Mouse (Mus musculus): Measurements from ENCODE around the gene Ankrd24. TPM values are rescaled to one million over a fixed set of nuclear protein-coding genes. Genes with fewer than 3 reads are reported as not detected.

The Ankrd24 gene
- 11.5 and 12.6 TPM in 2 replicates for polyA plus RNA-seq (2015; fragmentation: Nextera tagmentation; extraction: Ambion mirVana)

DNA sequence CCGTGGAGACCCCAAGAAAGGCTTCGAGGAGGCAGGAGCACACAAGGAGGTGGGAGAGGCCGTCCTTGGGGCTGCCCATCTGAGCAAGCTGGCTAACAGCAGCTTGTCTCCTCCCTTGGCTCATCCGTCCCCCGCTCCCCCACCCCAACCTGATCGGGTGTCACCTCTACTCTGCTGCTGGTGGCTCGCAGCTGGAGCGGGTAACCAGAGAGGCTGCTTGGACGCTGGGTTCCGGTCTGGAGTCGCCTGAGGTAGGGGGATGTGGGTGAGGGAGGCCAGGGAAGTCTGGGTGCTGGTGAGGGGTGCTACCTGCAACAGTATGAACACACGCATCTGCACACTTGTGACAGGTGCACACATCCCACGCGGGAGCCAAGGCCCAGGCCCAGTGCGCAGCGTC, at the start of gene Ankrd24:
Gene Ankrd24 (plus strand): TSS at position 151 of the 400 bp plus-strand sequence.
- H3K27ac ChIP-seq (replicated peaks) = peak within 1 kb of the TSS; percentile 89
- peak within 1 kb of the TSS; percentile 65 for H3K9ac ChIP-seq (replicated peaks)
- peaks cover 16% of the 10 kb centered on the region for H3K36me3 ChIP-seq
- peaks cover 26% of the 10 kb centered on the region for H3K4me1 ChIP-seq
- WGBS = 88% methylated on average over 16 of the region's 16 CpGs
- H3K9me3 ChIP-seq = no peaks in the 10 kb centered on the region
- peak within 1 kb of the TSS; percentile 65 for H3K4me2 ChIP-seq (replicated peaks)
- no peaks in the 10 kb centered on the region; the same call in 1 of the 2 replicates for H3K27me3 ChIP-seq
- ATAC-seq (replicated peaks) = no peak
- peak within 1 kb of the TSS; percentile 63 for H3K4me3 ChIP-seq

DNA sequence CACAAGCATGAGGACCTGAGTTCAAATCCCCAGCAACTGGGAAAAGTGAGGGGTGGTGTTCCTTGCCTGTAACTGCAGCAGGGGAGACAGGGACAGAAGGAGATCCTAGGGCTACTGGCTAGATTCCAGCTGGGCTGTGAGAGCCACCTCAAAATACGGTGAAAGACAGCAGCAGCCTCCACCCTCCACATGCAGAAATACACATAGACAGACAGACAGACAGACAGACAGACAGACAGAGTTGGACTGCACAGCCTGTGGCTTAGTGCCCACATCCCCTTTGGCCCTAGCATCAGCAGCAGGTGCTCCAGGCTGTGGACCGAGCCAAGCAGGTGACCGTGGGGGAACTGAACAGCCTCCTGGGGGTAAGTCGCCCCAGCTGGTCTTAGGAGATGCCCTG, 48.4 kb upstream of the Ankrd24 start:
- no peaks in the 10 kb centered on the region for H3K9me3 ChIP-seq
- peaks cover 34% of the 10 kb centered on the region for H3K27me3 ChIP-seq
- 53% methylated on average over 4 of the region's 4 CpGs for WGBS
- no peak overlapping the region for H3K27ac ChIP-seq (replicated peaks)
- H3K4me3 ChIP-seq = no peak overlapping the region
- no peak for ATAC-seq (replicated peaks)
- H3K4me2 ChIP-seq (replicated peaks) = no peak overlapping the region
- no peaks in the 10 kb centered on the region for H3K36me3 ChIP-seq
- H3K9ac ChIP-seq (replicated peaks) = no peak overlapping the region
- H3K4me1 ChIP-seq = peaks cover 14% of the 10 kb centered on the region

DNA sequence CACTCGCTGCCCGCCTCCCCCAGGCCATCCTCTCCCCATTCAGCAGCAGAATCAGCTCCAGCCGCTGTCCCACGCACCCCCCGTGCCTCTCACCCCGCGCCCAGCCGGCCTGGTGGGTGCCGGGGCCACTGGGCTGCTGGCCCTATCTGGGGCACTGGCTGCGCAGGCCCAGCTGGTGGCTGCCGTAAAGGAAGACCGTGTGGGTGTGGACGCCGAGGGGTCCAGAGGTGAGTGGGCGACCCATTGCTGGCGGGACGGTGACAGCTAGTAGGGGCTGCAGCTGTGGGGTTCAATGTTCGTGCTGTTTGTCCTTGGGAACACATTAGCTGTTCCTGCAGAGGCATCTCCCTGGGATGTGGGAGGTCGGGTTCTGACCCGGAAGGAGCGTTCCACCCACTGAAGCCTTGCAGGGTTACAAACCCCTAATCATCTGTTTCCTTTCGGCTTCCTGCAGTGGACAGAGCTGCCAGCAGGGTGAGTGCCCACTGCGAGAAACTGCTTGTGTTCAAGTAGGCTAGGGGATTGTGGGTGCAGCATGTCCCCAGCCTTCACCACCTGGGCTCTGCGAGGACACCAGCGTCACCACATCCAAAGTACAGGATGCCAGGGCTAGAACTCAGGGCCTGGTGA, 47.8 kb upstream of the Ankrd24 start:
- H3K4me3 ChIP-seq = no peak overlapping the region
- no peaks in the 10 kb centered on the region for H3K9me3 ChIP-seq
- H3K27ac ChIP-seq (replicated peaks) = no peak overlapping the region
- 63% methylated on average over 25 of the region's 25 CpGs for WGBS
- no peak for ATAC-seq (replicated peaks)
- H3K4me1 ChIP-seq = peaks cover 8% of the 10 kb centered on the region
- peaks cover 34% of the 10 kb centered on the region for H3K27me3 ChIP-seq
- H3K9ac ChIP-seq (replicated peaks) = no peak overlapping the region
- H3K36me3 ChIP-seq = no peaks in the 10 kb centered on the region
- no peak overlapping the region for H3K4me2 ChIP-seq (replicated peaks)

- WGBS = 56% methylated on average over 6 of the region's 6 CpGs
Measured at GRCm38 (mm10) chr10:81583347-81583746, 45.0 kb upstream of the Ankrd24 start.

DNA sequence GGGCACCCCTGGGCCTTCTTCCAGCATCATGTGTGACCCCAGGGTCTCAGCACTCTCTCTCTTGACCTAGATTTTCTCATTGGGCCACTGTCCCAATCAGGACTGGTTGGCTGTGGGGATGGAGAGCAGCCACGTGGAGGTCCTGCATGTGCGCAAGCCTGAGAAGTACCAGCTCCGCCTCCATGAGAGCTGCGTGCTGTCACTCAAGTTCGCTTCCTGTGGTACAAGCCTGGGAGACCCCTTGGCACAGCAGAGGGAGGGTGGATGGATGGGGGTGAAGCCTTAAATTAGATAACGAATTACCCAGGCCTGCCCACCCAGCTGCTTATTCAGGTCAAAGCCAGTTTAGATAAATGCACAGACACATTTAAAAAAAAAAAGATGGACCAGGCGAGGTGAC, 39.6 kb upstream of the Ankrd24 start:
- peaks cover 4% of the 10 kb centered on the region; the same call in 1 of the 2 replicates for H3K27me3 ChIP-seq
- no peak overlapping the region for H3K9ac ChIP-seq (replicated peaks)
- H3K4me1 ChIP-seq = no peaks in the 10 kb centered on the region
- H3K4me3 ChIP-seq = no peak overlapping the region
- H3K4me2 ChIP-seq (replicated peaks) = no peak overlapping the region
- no peaks in the 10 kb centered on the region for H3K9me3 ChIP-seq
- peaks cover 2% of the 10 kb centered on the region; the same call in 1 of the 2 replicates for H3K36me3 ChIP-seq
- no peak overlapping the region for H3K27ac ChIP-seq (replicated peaks)
- no peak for ATAC-seq (replicated peaks)
- WGBS = 55% methylated on average over 7 of the region's 7 CpGs

More at GRCm38 (mm10) chr10:81583347-81583746, 45.0 kb upstream of the Ankrd24 start:
- Histone ChIP-seq H3K9me3 (no peaks in the 10 kb centered on the region), H3K4me1 (no peaks in the 10 kb centered on the region), H3K27ac (replicated peaks) (no peak overlapping the region), H3K27me3 (peaks cover 16% of the 10 kb centered on the region; the same call in 1 of the 2 replicates), H3K4me3 (no peak overlapping the region), H3K36me3 (no peaks in the 10 kb centered on the region; the same call in 1 of the 2 replicates), H3K9ac (replicated peaks) (no peak overlapping the region), H3K4me2 (replicated peaks) (no peak overlapping the region)
- ATAC-seq (replicated peaks) = no peak

GRCm38 (mm10) chr10:81591846-81592245, 36.5 kb upstream of the Ankrd24 start:
- no peak overlapping the region for H3K27ac ChIP-seq (replicated peaks)
- no peak overlapping the region for H3K4me3 ChIP-seq
- no peak for ATAC-seq (replicated peaks)
- H3K36me3 ChIP-seq = peaks cover 2% of the 10 kb centered on the region; the same call in 1 of the 2 replicates
- H3K4me2 ChIP-seq (replicated peaks) = no peak overlapping the region
- H3K27me3 ChIP-seq = peaks cover 28% of the 10 kb centered on the region
- H3K4me1 ChIP-seq = peaks cover 17% of the 10 kb centered on the region
- H3K9ac ChIP-seq (replicated peaks) = no peak overlapping the region
- 66% methylated on average over 9 of the region's 9 CpGs for WGBS
- H3K9me3 ChIP-seq = no peaks in the 10 kb centered on the region

GRCm38 (mm10) chr10:81592631-81593030, 35.7 kb upstream of the Ankrd24 start:
- Histone ChIP-seq H3K4me2 (replicated peaks) (no peak overlapping the region), H3K36me3 (peaks cover 2% of the 10 kb centered on the region; the same call in 1 of the 2 replicates), H3K9me3 (no peaks in the 10 kb centered on the region), H3K9ac (replicated peaks) (no peak overlapping the region), H3K4me1 (peaks cover 25% of the 10 kb centered on the region), H3K4me3 (no peak overlapping the region), H3K27me3 (peaks cover 28% of the 10 kb centered on the region), H3K27ac (replicated peaks) (no peak overlapping the region)
- no peak for ATAC-seq (replicated peaks)
- 87% methylated on average over 7 of the region's 7 CpGs for WGBS

- Histone ChIP-seq H3K4me1 (peaks cover 29% of the 10 kb centered on the region), H3K27me3 (peaks cover 34% of the 10 kb centered on the region)
- WGBS = 73% methylated on average over 4 of the region's 4 CpGs
Measured at GRCm38 (mm10) chr10:81593223-81593622, 35.1 kb upstream of the Ankrd24 start.

GRCm38 (mm10) chr10:81593935-81594334, 34.4 kb upstream of the Ankrd24 start:
- ATAC-seq (replicated peaks) = no peak
- no peak overlapping the region for H3K4me3 ChIP-seq
- H3K27me3 ChIP-seq = peaks cover 34% of the 10 kb centered on the region
- H3K9ac ChIP-seq (replicated peaks) = no peak overlapping the region
- H3K4me2 ChIP-seq (replicated peaks) = no peak overlapping the region
- H3K9me3 ChIP-seq = no peaks in the 10 kb centered on the region
- WGBS = 73% methylated on average over 18 of the region's 18 CpGs
- H3K27ac ChIP-seq (replicated peaks) = no peak overlapping the region
- peaks cover 29% of the 10 kb centered on the region for H3K4me1 ChIP-seq
- H3K36me3 ChIP-seq = no peaks in the 10 kb centered on the region

More at GRCm38 (mm10) chr10:81593223-81593622, 35.1 kb upstream of the Ankrd24 start:
- no peak for ATAC-seq (replicated peaks)
- Histone ChIP-seq H3K4me3 (no peak overlapping the region), H3K9me3 (no peaks in the 10 kb centered on the region), H3K27ac (replicated peaks) (no peak overlapping the region), H3K4me2 (replicated peaks) (no peak overlapping the region), H3K9ac (replicated peaks) (no peak overlapping the region), H3K36me3 (peaks cover 2% of the 10 kb centered on the region; the same call in 1 of the 2 replicates)

- Histone ChIP-seq H3K4me2 (replicated peaks) (no peak overlapping the region), H3K4me3 (no peak overlapping the region), H3K4me1 (peaks cover 31% of the 10 kb centered on the region), H3K9ac (replicated peaks) (no peak overlapping the region), H3K9me3 (no peaks in the 10 kb centered on the region), H3K36me3 (no peaks in the 10 kb centered on the region), H3K27me3 (peaks cover 41% of the 10 kb centered on the region), H3K27ac (replicated peaks) (no peak overlapping the region)
- no peak for ATAC-seq (replicated peaks)
- 31% methylated on average over 5 of the region's 5 CpGs for WGBS
Measured at GRCm38 (mm10) chr10:81595599-81595998, 32.7 kb upstream of the Ankrd24 start.

DNA sequence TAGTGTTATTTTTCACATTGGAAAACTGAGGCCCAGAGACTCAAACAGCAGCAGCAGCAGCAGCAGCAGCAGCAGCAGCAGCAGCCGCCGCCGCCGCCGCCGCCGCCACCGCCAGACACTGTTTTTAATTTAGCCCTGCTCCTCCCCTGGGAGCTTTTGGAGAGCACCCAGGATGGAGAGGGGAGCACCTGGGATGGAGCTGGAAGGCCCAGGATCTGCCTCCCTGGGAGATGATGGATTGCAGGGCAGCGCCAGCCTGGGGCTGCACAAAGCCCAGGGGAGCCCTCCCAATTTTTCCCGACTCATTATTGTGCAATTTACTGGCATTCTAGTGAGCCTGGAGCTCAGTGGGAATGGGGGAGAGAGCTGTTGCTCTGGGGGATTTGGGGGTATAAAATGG, 31.7 kb upstream of the Ankrd24 start:
- H3K9me3 ChIP-seq = no peaks in the 10 kb centered on the region
- no peak overlapping the region; the same call in 1 of the 2 replicates for H3K4me3 ChIP-seq
- WGBS = 0% methylated on average over 10 of the region's 10 CpGs
- no peaks in the 10 kb centered on the region for H3K36me3 ChIP-seq
- no peak for ATAC-seq (replicated peaks)
- H3K9ac ChIP-seq (replicated peaks) = peak overlapping the region; percentile 19; the same call in 1 of the 2 replicates
- peaks cover 41% of the 10 kb centered on the region for H3K27me3 ChIP-seq
- H3K4me2 ChIP-seq (replicated peaks) = peak overlapping the region; percentile 33
- H3K27ac ChIP-seq (replicated peaks) = peak overlapping the region; percentile 39; the same call in 1 of the 2 replicates
- H3K4me1 ChIP-seq = peaks cover 39% of the 10 kb centered on the region

GRCm38 (mm10) chr10:81597137-81597950, 31.0 kb upstream of the Ankrd24 start:
- H3K9ac ChIP-seq (replicated peaks) = 0 out of 2 replicates have a peak overlapping the region, but pooled peaks have one; percentile 19
- 0 out of 2 replicates have a peak overlapping the region, but pooled peaks have one; percentile 7 for H3K4me2 ChIP-seq (replicated peaks)
- WGBS = 5% methylated on average over 12 of the region's 12 CpGs
- ATAC-seq (replicated peaks) = no peak; the same call in 1 of the 2 replicates
- H3K27me3 ChIP-seq = peaks cover 40% of the 10 kb centered on the region
- peaks cover 43% of the 10 kb centered on the region for H3K4me1 ChIP-seq
- H3K4me3 ChIP-seq = no peak overlapping the region
- peak overlapping the region; percentile 39; the same call in 1 of the 2 replicates for H3K27ac ChIP-seq (replicated peaks)
- no peaks in the 10 kb centered on the region for H3K9me3 ChIP-seq
- H3K36me3 ChIP-seq = no peaks in the 10 kb centered on the region

Measured in forebrain, embryonic 15.5 days (tissue).